Mouse (Mus musculus): Measurements from ENCODE around the gene Gm11096. TPM values are rescaled to one million over a fixed set of nuclear protein-coding genes. Genes with fewer than 3 reads are reported as not detected.
A peak's percentile ranks its signal among the peaks of the same experiment; 100 is the strongest.

Gm11096 gene
- total and polyA plus RNA-seq, 3 experiments, result not detected

GRCm38 (mm10) chr17:81403121-81403520 lies 38.4 kb upstream of the Gm11096 start:
- peaks cover 23% of the 10 kb centered on the region for H3K36me3 ChIP-seq (ENCODE audit: control insufficient read depth, insufficient read depth, low read length)
- peak; percentile 29 for TF ChIP-seq CTCF (IDR thresholded peaks at IDR 0.05)
- no peak for TF ChIP-seq POLR2A (IDR thresholded peaks at IDR 0.05; ENCODE audit: insufficient read depth, low read depth, low read length)
- TF ChIP-seq EP300 (IDR thresholded peaks at IDR 0.05; ENCODE audit: insufficient read depth, low read depth, low read length), result no peak
- H3K4me3 ChIP-seq, result no peak overlapping the region
- peak overlapping the region; percentile 57 for H3K27ac ChIP-seq
- no peak overlapping the region for H3K9ac ChIP-seq (ENCODE audit: low read depth, low read length)
- no peaks in the 10 kb centered on the region for H3K79me2 ChIP-seq (replicated peaks; ENCODE audit: control insufficient read depth, insufficient read depth, low read length)
- DNase-seq, result peak; percentile 51 to 62
- intact Hi-C loops (cut with DNase I), result no loop called here
- WGBS, result 61% methylated on average over 4 of the region's 4 CpGs
- H3K4me1 ChIP-seq (ENCODE audit: control insufficient read depth, insufficient read depth, low read length), result peaks cover 3% of the 10 kb centered on the region
- no peaks in the 10 kb centered on the region for H3K27me3 ChIP-seq (ENCODE audit: control insufficient read depth, insufficient read depth, low read length)

DNA sequence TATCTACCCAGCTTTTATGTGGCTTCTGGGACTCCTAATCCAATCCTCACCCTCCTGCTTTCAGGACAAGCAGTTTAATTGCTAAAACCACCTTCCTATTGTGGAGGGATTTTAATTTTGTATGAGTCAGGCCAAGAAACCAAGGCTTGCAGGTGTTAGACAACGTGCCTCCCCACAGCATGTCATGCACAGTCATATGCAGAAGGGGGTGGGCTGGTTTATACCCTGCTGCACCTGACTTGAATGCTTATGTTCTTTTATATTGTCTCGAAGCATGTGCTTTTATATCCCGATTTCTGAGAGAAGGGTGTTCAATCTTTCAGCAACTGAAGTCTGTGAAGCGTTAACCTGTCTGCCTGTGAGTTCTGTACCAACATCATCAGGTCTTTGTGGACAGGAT lies 37.3 kb upstream of the Gm11096 start:
- H3K9ac ChIP-seq (ENCODE audit: low read depth, low read length), result no peak overlapping the region
- WGBS, result 75% methylated on average over 4 of the region's 4 CpGs
- intact Hi-C loops (cut with DNase I), result no loop called here
- no peak for TF ChIP-seq POLR2A (IDR thresholded peaks at IDR 0.05; ENCODE audit: insufficient read depth, low read depth, low read length)
- TF ChIP-seq CTCF (IDR thresholded peaks at IDR 0.05), result no peak
- no peak for TF ChIP-seq EP300 (IDR thresholded peaks at IDR 0.05; ENCODE audit: insufficient read depth, low read depth, low read length)
- no peaks in the 10 kb centered on the region for H3K27me3 ChIP-seq (ENCODE audit: control insufficient read depth, insufficient read depth, low read length)
- peak overlapping the region; percentile 57; the same call in 1 of the 2 replicates for H3K27ac ChIP-seq
- no peak for DNase-seq
- no peak overlapping the region for H3K4me3 ChIP-seq
- peaks cover 3% of the 10 kb centered on the region for H3K4me1 ChIP-seq (ENCODE audit: control insufficient read depth, insufficient read depth, low read length)
- peaks cover 23% of the 10 kb centered on the region for H3K36me3 ChIP-seq (ENCODE audit: control insufficient read depth, insufficient read depth, low read length)
- no peaks in the 10 kb centered on the region for H3K79me2 ChIP-seq (replicated peaks; ENCODE audit: control insufficient read depth, insufficient read depth, low read length)

DNA sequence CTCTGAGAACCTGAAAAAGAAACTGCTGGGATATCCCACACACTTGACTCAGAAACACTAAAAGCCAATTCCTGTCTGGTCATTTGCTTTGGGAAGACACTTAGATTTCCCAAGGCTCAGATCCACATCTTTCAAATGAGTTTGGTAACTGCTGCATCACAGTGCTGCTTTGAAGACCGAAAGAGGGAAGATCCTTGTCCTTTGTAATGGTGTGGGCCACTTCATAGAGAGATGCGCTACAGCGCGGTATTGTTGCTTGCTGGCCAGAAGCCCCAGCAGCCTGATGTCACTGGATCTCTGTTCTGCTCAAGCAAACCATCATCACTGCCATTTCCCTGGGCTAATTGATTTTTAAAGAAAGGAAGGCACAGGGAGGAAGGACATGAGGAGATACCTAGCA lies 28.8 kb upstream of the Gm11096 start:
- TF ChIP-seq CTCF (IDR thresholded peaks at IDR 0.05), result no peak
- TF ChIP-seq POLR2A (IDR thresholded peaks at IDR 0.05; ENCODE audit: insufficient read depth, low read depth, low read length), result no peak
- TF ChIP-seq EP300 (IDR thresholded peaks at IDR 0.05; ENCODE audit: insufficient read depth, low read depth, low read length), result no peak
- Histone ChIP-seq H3K4me3 (no peak overlapping the region), H3K4me1 (ENCODE audit: control insufficient read depth, insufficient read depth, low read length) (no peaks in the 10 kb centered on the region), H3K79me2 (replicated peaks; ENCODE audit: control insufficient read depth, insufficient read depth, low read length) (no peaks in the 10 kb centered on the region), H3K36me3 (ENCODE audit: control insufficient read depth, insufficient read depth, low read length) (no peaks in the 10 kb centered on the region; the same call in none of the 2 replicates), H3K27me3 (ENCODE audit: control insufficient read depth, insufficient read depth, low read length) (no peaks in the 10 kb centered on the region), H3K27ac (no peak overlapping the region), H3K9ac (ENCODE audit: low read depth, low read length) (no peak overlapping the region)
- intact Hi-C loops (cut with DNase I), result no loop called here
- no peak for DNase-seq
- 80% methylated on average over 4 of the region's 4 CpGs for WGBS

DNA sequence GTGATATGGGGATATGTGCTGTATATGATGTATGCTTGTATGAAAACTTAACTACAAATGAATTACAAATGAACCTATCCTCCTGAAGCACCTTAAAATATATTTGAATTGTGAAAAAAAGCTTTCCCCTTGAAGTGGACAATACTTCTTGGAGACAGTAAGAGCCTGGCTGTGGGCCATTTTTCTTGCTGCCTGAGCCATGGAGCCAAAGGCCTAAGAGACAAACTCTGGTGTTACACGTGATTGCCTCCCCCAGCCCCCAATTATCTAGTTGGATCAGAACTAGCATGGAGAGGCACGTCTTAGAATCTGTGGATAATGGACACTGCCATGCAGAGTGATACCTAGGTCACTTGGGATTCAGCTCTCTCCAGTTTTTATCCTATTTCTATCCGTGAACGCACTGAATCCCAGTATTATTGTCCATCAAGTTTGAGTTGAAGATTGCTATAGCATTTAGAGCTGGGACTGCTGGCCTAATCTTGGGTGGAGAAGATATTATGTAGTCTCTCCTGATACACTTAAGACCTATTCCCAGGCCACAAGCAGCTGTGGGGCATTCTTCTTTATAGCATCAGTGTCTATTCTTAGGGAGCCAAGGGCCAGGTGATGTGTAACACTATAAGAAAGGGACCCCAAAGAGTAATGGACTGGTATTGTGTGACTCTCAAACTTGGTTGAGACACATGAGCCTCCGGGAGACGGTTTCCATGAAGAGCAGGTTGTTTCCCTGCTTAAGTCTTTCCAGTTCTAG lies 25.0 kb upstream of the Gm11096 start:
- no peaks in the 10 kb centered on the region for H3K4me1 ChIP-seq (ENCODE audit: control insufficient read depth, insufficient read depth, low read length)
- TF ChIP-seq EP300 (IDR thresholded peaks at IDR 0.05; ENCODE audit: insufficient read depth, low read depth, low read length) (no peak), POLR2A (IDR thresholded peaks at IDR 0.05; ENCODE audit: insufficient read depth, low read depth, low read length) (no peak), CTCF (IDR thresholded peaks at IDR 0.05) (no peak)
- H3K9ac ChIP-seq (ENCODE audit: low read depth, low read length), result no peak overlapping the region
- 80% methylated on average over 6 of the region's 6 CpGs for WGBS
- H3K27ac ChIP-seq, result no peak overlapping the region
- peaks cover 2% of the 10 kb centered on the region for H3K36me3 ChIP-seq (ENCODE audit: control insufficient read depth, insufficient read depth, low read length)
- DNase-seq, result no peak
- intact Hi-C loops (cut with DNase I), result no loop called here
- H3K4me3 ChIP-seq, result no peak overlapping the region
- no peaks in the 10 kb centered on the region for H3K79me2 ChIP-seq (replicated peaks; ENCODE audit: control insufficient read depth, insufficient read depth, low read length)
- no peaks in the 10 kb centered on the region for H3K27me3 ChIP-seq (ENCODE audit: control insufficient read depth, insufficient read depth, low read length)

- Histone ChIP-seq H3K79me2 (replicated peaks; ENCODE audit: control insufficient read depth, insufficient read depth, low read length) (no peaks in the 10 kb centered on the region), H3K36me3 (ENCODE audit: control insufficient read depth, insufficient read depth, low read length) (peaks cover 2% of the 10 kb centered on the region; the same call in 1 of the 2 replicates), H3K9ac (ENCODE audit: low read depth, low read length) (no peak overlapping the region), H3K27ac (no peak overlapping the region), H3K27me3 (ENCODE audit: control insufficient read depth, insufficient read depth, low read length) (no peaks in the 10 kb centered on the region), H3K4me1 (ENCODE audit: control insufficient read depth, insufficient read depth, low read length) (no peaks in the 10 kb centered on the region), H3K4me3 (no peak overlapping the region)
- TF ChIP-seq POLR2A (IDR thresholded peaks at IDR 0.05; ENCODE audit: insufficient read depth, low read depth, low read length) (no peak), EP300 (IDR thresholded peaks at IDR 0.05; ENCODE audit: insufficient read depth, low read depth, low read length) (no peak), CTCF (IDR thresholded peaks at IDR 0.05) (no peak)
- WGBS, result 77% methylated on average over 10 of the region's 10 CpGs
- DNase-seq, result peak in 1 of 2 experiments; percentile 27
- intact Hi-C loops (cut with DNase I), result no loop called here
Measured at GRCm38 (mm10) chr17:81419802-81420459, 21.6 kb upstream of the Gm11096 start.

Data from heart, adult 2 months (tissue).